Mouse (Mus musculus): Measurements from ENCODE around the gene Klrb1c. TPM values are rescaled to one million over a fixed set of nuclear protein-coding genes. Genes with fewer than 3 reads are reported as not detected.
A peak's percentile ranks its signal among the peaks of the same experiment; 100 is the strongest.
"Not testable (repeated sequence)": the region's sequence is repeated elsewhere in the genome, so short reads cannot be mapped to it uniquely, and the experiment has no call there.

The Klrb1c gene
- total RNA-seq, 2 experiments from 2014 or later = not detected

- DNase-seq (ENCODE audit: low spot score in 2 of 2) = no peak
These were observed 29.6 kb downstream of the Klrb1c start for GRCm38 (mm10) chr6:128759221-128759950.

GRCm38 (mm10) chr6:128755402-128755763 lies 33.6 kb downstream of the Klrb1c start:
- not testable (repeated sequence) for DNase-seq (ENCODE audit: low spot score in 2 of 2)

- not testable (repeated sequence) for DNase-seq (ENCODE audit: low spot score in 2 of 2)
These were observed 34.1 kb downstream of the Klrb1c start for GRCm38 (mm10) chr6:128754748-128755401.

- DNase-seq (ENCODE audit: low spot score in 2 of 2) = peak; percentile 13 to 33
These were observed 34.8 kb downstream of the Klrb1c start for GRCm38 (mm10) chr6:128754265-128754664.

GRCm38 (mm10) chr6:128753610-128754224 lies 35.3 kb downstream of the Klrb1c start:
- DNase-seq (ENCODE audit: low spot score in 2 of 2) = peak; percentile 89 to 90

- not testable (repeated sequence) for DNase-seq (ENCODE audit: low spot score in 2 of 2)
These were observed 42.0 kb downstream of the Klrb1c start for GRCm38 (mm10) chr6:128747006-128747405.

GRCm38 (mm10) chr6:128737445-128737844 lies 51.6 kb downstream of the Klrb1c start:
- no peak for DNase-seq (ENCODE audit: low spot score in 2 of 2)

GRCm38 (mm10) chr6:128736100-128736499 lies 52.9 kb downstream of the Klrb1c start:
- DNase-seq (ENCODE audit: low spot score in 2 of 2) = peak in 1 of 2 experiments; percentile 16

- no peak for DNase-seq (ENCODE audit: low spot score in 2 of 2)
These were observed 54.1 kb downstream of the Klrb1c start for GRCm38 (mm10) chr6:128734896-128735295.

- DNase-seq (ENCODE audit: low spot score in 2 of 2) = no peak
These were observed 54.9 kb downstream of the Klrb1c start for GRCm38 (mm10) chr6:128733908-128734679.

GRCm38 (mm10) chr6:128732032-128732431 lies 57.0 kb downstream of the Klrb1c start:
- DNase-seq (ENCODE audit: low spot score in 2 of 2) = no peak

Other genes with a start within 250 kb of the Klrb1c start
- gene A2ml1, start 207.6 kb downstream of the Klrb1c start, total RNA-seq (2021) = 10 to 100 TPM; 10.3 to 11.6 TPM
- not detected for gene Klrb1a, start 165.7 kb downstream of the Klrb1c start, total RNA-seq (2021)
- not detected for gene Clec2h, start 126.8 kb downstream of the Klrb1c start, total RNA-seq (2021)
- not detected for gene Klrb1, start 66.2 kb downstream of the Klrb1c start, total RNA-seq (2021)
- not detected for gene Gm44511, start 37.1 kb upstream of the Klrb1c start, total RNA-seq (2021)
- not detected for gene Klrb1b, start 37.1 kb upstream of the Klrb1c start, total RNA-seq (2021)
- not detected for gene Clec2i, start 98.4 kb upstream of the Klrb1c start, total RNA-seq (2021)
- gene BC035044, start 101.9 kb upstream of the Klrb1c start, total RNA-seq (2021) = 1 to 10 TPM; 1.1 to 1.9 TPM
- gene Clec2g, start 145.2 kb upstream of the Klrb1c start, total RNA-seq (2021) = not detected